In the genomic region with DNA sequence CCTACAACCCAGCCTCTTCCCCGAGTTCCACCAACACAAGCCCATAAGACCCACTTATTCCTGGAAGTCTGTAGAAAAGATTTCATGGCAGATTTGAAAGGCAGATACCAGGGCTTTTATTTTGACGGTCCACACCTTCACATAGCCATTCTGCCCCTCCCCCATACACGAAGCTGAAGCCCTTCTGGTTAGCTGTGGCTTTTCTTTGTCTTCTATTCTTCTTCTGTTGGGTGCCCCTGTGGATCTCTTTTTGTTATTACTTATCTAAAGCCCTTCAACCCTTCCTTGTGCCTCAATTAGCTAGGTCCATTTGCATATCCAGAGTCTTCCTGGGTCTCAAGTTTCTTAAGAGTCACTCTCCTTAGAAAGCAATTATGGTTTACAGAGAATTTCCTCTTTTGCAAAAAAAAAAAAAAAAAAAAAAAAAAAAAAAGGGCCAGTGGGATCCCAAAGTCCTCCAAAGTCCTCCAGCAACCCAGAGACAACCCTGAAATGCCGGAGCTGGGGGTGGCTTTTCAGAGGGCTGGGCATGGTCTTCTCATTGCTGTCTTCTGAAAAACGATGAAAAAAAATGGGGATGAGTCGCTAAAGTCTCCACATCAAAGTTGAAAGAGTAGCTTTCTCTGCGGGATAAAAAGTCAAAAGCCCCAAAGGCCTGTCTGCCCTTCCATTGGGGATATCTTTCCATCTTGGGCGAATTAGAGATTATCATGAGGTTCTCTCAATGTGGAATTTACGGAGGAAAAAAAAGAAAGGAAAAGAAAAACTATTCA, we compare ENCODE assay signal across 8 mouse cellular contexts.
DNase-seq lines count a peak whose midpoint lies in the region.

No protein-coding gene starts in this region.

- peaks cover 21% of the 10 kb centered on the region for H3K4me1 ChIP-seq in limb, embryonic 10.5 days

- H3K4me3 ChIP-seq in limb, embryonic 10.5 days, result peak overlapping the region; percentile 42

- H3K27ac ChIP-seq in limb, embryonic 10.5 days, result no peak overlapping the region

- DNase-seq in kidney, postnatal 14 days, result peak; percentile 14
- DNase-seq in kidney, adult 9 months, result no peak
- peak; percentile 48 for DNase-seq in embryo, embryonic 9.5 days (ENCODE audit: extremely low spot score)
- DNase-seq in limb, embryonic 10.5 days (ENCODE audit: low spot score), result no peak
- peak; percentile 73 for DNase-seq in retina, embryonic 14.5 days (ENCODE audit: low spot score)
- no peak for DNase-seq in adipocyte (ENCODE audit: low spot score)
- DNase-seq in urinary bladder, adult 18-20 months (ENCODE audit: low spot score in 2 of 2), result no peak
- no peak for DNase-seq in layer of hippocampus, postnatal 10 days (ENCODE audit: low spot score in 2 of 2)

- 4% methylated on average over 9 of the region's 9 CpGs for WGBS in limb, embryonic 10.5 days

- no peaks in the 10 kb centered on the region for H3K9me3 ChIP-seq in limb, embryonic 10.5 days (replicated peaks)

- H3K27me3 ChIP-seq in limb, embryonic 10.5 days (ENCODE audit: low read depth, poor library complexity, severe bottlenecking), result peaks cover 13% of the 10 kb centered on the region; the same call in 1 of the 2 replicates

- H3K36me3 ChIP-seq in limb, embryonic 10.5 days, result no peaks in the 10 kb centered on the region

Comparison
In these comparisons a context has a peak if more than half of its experiments do, and no peak if none do; other contexts are left out.
1. DNase-seq: peak in kidney, postnatal 14 days (single experiment), embryo, embryonic 9.5 days (single experiment) and retina, embryonic 14.5 days (single experiment); none in kidney, adult 9 months (single experiment), limb, embryonic 10.5 days (single experiment), adipocyte (single experiment), urinary bladder, adult 18-20 months (0 of 2) and layer of hippocampus, postnatal 10 days (0 of 2).